Mouse (Mus musculus) MEL (cell line): ENCODE results near the gene Treh. TPM values are rescaled to one million over a fixed set of nuclear protein-coding genes. Genes with fewer than 3 reads are reported as not detected.

Source experiments
- DNase-seq: peaks from one replicate; pipeline ENCODE4 v3.0.0; 2011; ENCODE audit warnings: low read depth, low spot score
- H3K27ac ChIP-seq: 2 replicates; pipeline ENCODE4 v1.5.1; 2012; ENCODE audit warnings: low read depth, mild to moderate bottlenecking, control low read depth, low read length, moderate library complexity; ENCODE audit not compliant: control insufficient read depth
- H3K27me3 ChIP-seq, 2 experiments: fragments of 150-350 bp in 1 of 2; sonication (generic) in 1 of 2; 2 replicates each; pipeline ENCODE4 v1.6.1; 2012; ENCODE audit warnings: low read length in 2 of 2, mild to moderate bottlenecking in 2 of 2, improper control_type of control experiment in 1 of 2, moderate library complexity in 1 of 2; ENCODE audit not compliant: insufficient read depth in 2 of 2, control insufficient read depth in 1 of 2
- H3K36me3 ChIP-seq, 2 experiments: 2 replicates each; pipeline ENCODE4 v1.6.1; 2012 to 2014; ENCODE audit warnings: low read length in 2 of 2, improper control_type of control experiment in 1 of 2, inconsistent platforms in 1 of 2, mild to moderate bottlenecking in 1 of 2; ENCODE audit not compliant: insufficient read depth in 2 of 2, control insufficient read depth in 1 of 2
- H3K4me1 ChIP-seq, 2 experiments: fragments of 150-350 bp in 1 of 2; sonication (generic) in 1 of 2; 2 replicates each; pipeline ENCODE4 v1.6.1; 2012; ENCODE audit warnings: low read length in 2 of 2, improper control_type of control experiment in 1 of 2, mild to moderate bottlenecking in 1 of 2; ENCODE audit not compliant: insufficient read depth in 2 of 2, control insufficient read depth in 1 of 2
- H3K4me3 ChIP-seq, 2 experiments: fragments of 150-350 bp in 1 of 2; sonication (generic) in 1 of 2; 2 replicates each; pipeline ENCODE4 v1.5.1; 2012; ENCODE audit warnings: low read depth in 2 of 2, low read length in 2 of 2, mild to moderate bottlenecking in 2 of 2, moderate library complexity in 2 of 2, control low read depth in 1 of 2, improper control_type of control experiment in 1 of 2; ENCODE audit not compliant: control insufficient read depth in 1 of 2, insufficient read depth in 1 of 2
- H3K79me2 ChIP-seq: 2 replicates; pipeline ENCODE4 v1.6.1; 2012; ENCODE audit warnings: mild to moderate bottlenecking, low read length, moderate library complexity; ENCODE audit not compliant: control insufficient read depth, poor library complexity, insufficient read depth
- H3K9ac ChIP-seq: 2 replicates; pipeline ENCODE4 v1.6.1; 2012; ENCODE audit warnings: low read depth, mild to moderate bottlenecking, control low read depth, low read length, moderate library complexity; ENCODE audit not compliant: control insufficient read depth, poor library complexity, severe bottlenecking
- H3K9me3 ChIP-seq: fragments of 150-350 bp; sonication (generic); replicated peaks from 2 replicates; pipeline ENCODE4 v1.6.1; 2012; ENCODE audit warnings: mild to moderate bottlenecking, low read length, improper control_type of control experiment, moderate library complexity; ENCODE audit not compliant: insufficient read depth
- BHLHE40 ChIP-seq: IDR thresholded peaks from 2 replicates; pipeline ENCODE4 v1.6.1; 2012; ENCODE audit warnings: low read depth, mild to moderate bottlenecking, inconsistent platforms, low read length, improper control_type of control experiment, borderline replicate concordance
- CHD2 ChIP-seq: IDR thresholded peaks from 2 replicates; pipeline ENCODE4 v1.6.1; 2011; ENCODE audit warnings: low read length, improper control_type of control experiment
- ELF1 ChIP-seq: IDR thresholded peaks from 2 replicates; pipeline ENCODE4 v1.6.1; 2014; ENCODE audit warnings: low read depth, mild to moderate bottlenecking, inconsistent platforms, low read length, improper control_type of control experiment, moderate library complexity
- EP300 ChIP-seq, 2 experiments: IDR thresholded peaks; 2 replicates each; pipeline ENCODE4 v1.6.1; 2011; ENCODE audit warnings: improper control_type of control experiment in 2 of 2, low read length in 2 of 2, low read depth in 1 of 2, mild to moderate bottlenecking in 1 of 2
- ETS1 ChIP-seq: IDR thresholded peaks from 2 replicates; pipeline ENCODE4 v1.6.1; 2012; ENCODE audit warnings: low read depth, mild to moderate bottlenecking, inconsistent platforms, low read length, improper control_type of control experiment, moderate library complexity
- GABPA ChIP-seq: IDR thresholded peaks from 2 replicates; pipeline ENCODE4 v1.6.1; 2012; ENCODE audit warnings: low read depth, mild to moderate bottlenecking, inconsistent platforms, low read length, improper control_type of control experiment, moderate library complexity
- GATA1 ChIP-seq: IDR thresholded peaks from 2 replicates; pipeline ENCODE4 v1.6.1; 2011; ENCODE audit warnings: low read depth, low read length, improper control_type of control experiment
- HCFC1 ChIP-seq: IDR thresholded peaks from 2 replicates; pipeline ENCODE4 v1.6.1; 2012; ENCODE audit warnings: low read depth, mild to moderate bottlenecking, inconsistent platforms, low read length, improper control_type of control experiment, moderate library complexity
- KAT2A ChIP-seq: conservative IDR thresholded peaks from 2 replicates; pipeline ENCODE4 v1.6.1; 2012; ENCODE audit warnings: low read depth, low read length, improper control_type of control experiment, inconsistent platforms
- MAZ ChIP-seq: IDR thresholded peaks from 2 replicates; pipeline ENCODE4 v1.6.1; 2012; ENCODE audit warnings: low read depth, mild to moderate bottlenecking, inconsistent platforms, low read length, improper control_type of control experiment
- MYB ChIP-seq: IDR thresholded peaks from 2 replicates; pipeline ENCODE4 v1.6.1; 2011; ENCODE audit warnings: mild to moderate bottlenecking, low read depth, low read length, improper control_type of control experiment
- MYC ChIP-seq: IDR thresholded peaks from 2 replicates; pipeline ENCODE4 v1.6.1; 2011; ENCODE audit warnings: low read depth, mild to moderate bottlenecking, low read length, improper control_type of control experiment, moderate library complexity
- NELFE ChIP-seq: IDR thresholded peaks from 2 replicates; pipeline ENCODE4 v1.6.1; 2011; ENCODE audit warnings: low read depth, low read length, improper control_type of control experiment
- NRF1 ChIP-seq: IDR thresholded peaks from 2 replicates; pipeline ENCODE4 v1.6.1; 2014; ENCODE audit warnings: low read depth, mild to moderate bottlenecking, inconsistent platforms, low read length, improper control_type of control experiment, moderate library complexity; ENCODE audit not compliant: poor library complexity, insufficient read depth, severe bottlenecking
- POLR2AphosphoS5 ChIP-seq: IDR thresholded peaks from 2 replicates; pipeline ENCODE4 v1.6.1; 2012; ENCODE audit warnings: low read depth, borderline replicate concordance, mild to moderate bottlenecking, inconsistent platforms, low read length, moderate library complexity, mixed read lengths
- RAD21 ChIP-seq: IDR thresholded peaks from 2 replicates; pipeline ENCODE4 v1.6.1; 2011; ENCODE audit warnings: mild to moderate bottlenecking, low read depth, low read length, improper control_type of control experiment
- RCOR1 ChIP-seq: IDR thresholded peaks from 2 replicates; pipeline ENCODE4 v1.6.1; 2012; ENCODE audit warnings: low read depth, mild to moderate bottlenecking, inconsistent platforms, low read length, improper control_type of control experiment
- SIN3A ChIP-seq: IDR thresholded peaks from 2 replicates; pipeline ENCODE4 v1.6.1; 2012; ENCODE audit warnings: low read length, improper control_type of control experiment, inconsistent platforms
- SMC3 ChIP-seq: IDR thresholded peaks from 2 replicates; pipeline ENCODE4 v1.6.1; 2011; ENCODE audit warnings: low read depth, low read length, improper control_type of control experiment
- TAL1 ChIP-seq: IDR thresholded peaks from 2 replicates; pipeline ENCODE4 v1.6.1; 2012; ENCODE audit warnings: mild to moderate bottlenecking, inconsistent platforms, low read length, moderate library complexity, mixed read lengths
- TBP ChIP-seq: IDR thresholded peaks from 2 replicates; pipeline ENCODE4 v1.8.0; 2011; ENCODE audit warnings: low read depth, low read length, improper control_type of control experiment
- TCF12 ChIP-seq: IDR thresholded peaks from 2 replicates; pipeline ENCODE4 v1.6.1; 2014; ENCODE audit warnings: low read depth, mild to moderate bottlenecking, inconsistent platforms, low read length, improper control_type of control experiment, moderate library complexity
- USF2 ChIP-seq, 2 experiments: IDR thresholded peaks; 2 replicates each; pipeline ENCODE4 v1.6.1; 2011 to 2012; ENCODE audit warnings: improper control_type of control experiment in 2 of 2, low read length in 2 of 2, borderline replicate concordance in 1 of 2, inconsistent platforms in 1 of 2, low read depth in 1 of 2, mild to moderate bottlenecking in 1 of 2; ENCODE audit not compliant: insufficient read depth in 1 of 2
- ZKSCAN1 ChIP-seq: IDR thresholded peaks from 2 replicates; pipeline ENCODE4 v1.6.1; 2012; ENCODE audit warnings: low read depth, mild to moderate bottlenecking, inconsistent platforms, low read length, improper control_type of control experiment, moderate library complexity
- ZMIZ1 ChIP-seq: IDR thresholded peaks from 2 replicates; pipeline ENCODE4 v1.6.1; 2012; ENCODE audit warnings: low read depth, mild to moderate bottlenecking, inconsistent platforms, low read length, improper control_type of control experiment, moderate library complexity
- polyA plus RNA-seq, 2 experiments: library from polyadenylated mRNA; stranded (reverse) in 1 of 2; unstranded in 1 of 2; fragments of >175 nt in 1 of 2; fragments of >200 nt in 1 of 2; gene quantifications; 2 replicates each; pipeline versions ENCODE4 v1.2.1 to v1.2.4; 2012; ENCODE audit warnings: low replicate concordance in 2 of 2, low read depth in 1 of 2; ENCODE audit not compliant: insufficient read length in 2 of 2, insufficient read depth in 1 of 2, missing spikeins in 1 of 2
- total RNA-seq: library from RNA; depleted of rRNA; stranded (reverse); fragments of 300-350 nt; gene quantifications from 2 replicates; pipeline ENCODE4 v1.2.3, GENCODE M21; 2012

Gene Treh
- total and polyA plus RNA-seq, 3 experiments = not detected

GRCm38 (mm10) chr9:44715705-44716362 is 42.8 kb downstream of the Treh start:
- Histone ChIP-seq H3K79me2 (no peaks in the 10 kb centered on the region), H3K27ac (no peak overlapping the region), H3K4me1 (peaks cover 36 to 42% of the 10 kb centered on the region in 2 experiments), H3K9me3 (no peaks in the 10 kb centered on the region), H3K4me3 (no peak overlapping the region), H3K27me3 (no peaks in the 10 kb centered on the region), H3K36me3 (peaks cover 0 to 29% of the 10 kb centered on the region in 2 experiments; a peak in 2 of 4 replicates), H3K9ac (no peak overlapping the region)
- no peak for TF ChIP-seq GABPA
- no peak for TF ChIP-seq RCOR1
- no peak for TF ChIP-seq ZMIZ1
- no peak for TF ChIP-seq MAZ
- TF ChIP-seq NRF1 = no peak
- TF ChIP-seq POLR2AphosphoS5 = no peak
- TF ChIP-seq HCFC1 = no peak
- TF ChIP-seq BHLHE40 = no peak
- TF ChIP-seq NELFE = no peak
- no peak for TF ChIP-seq GATA1
- no peak for TF ChIP-seq RAD21
- no peak for TF ChIP-seq EP300 (IDR thresholded peaks at IDR 0.05; ENCODE audit: low read depth in 1 of 2, low read length in 2 of 2)
- TF ChIP-seq MYC = no peak
- TF ChIP-seq TAL1 = no peak
- no peak for DNase-seq

- H3K4me1 ChIP-seq = peaks cover 36 to 47% of the 10 kb centered on the region in 2 experiments
- no peak overlapping the region for H3K9ac ChIP-seq
- DNase-seq = peak; percentile 82
- peak overlapping the region in 1 of 2 experiments; percentile 19; a peak in 1 of 4 replicates for H3K4me3 ChIP-seq
- no peaks in the 10 kb centered on the region for H3K9me3 ChIP-seq
- peak overlapping the region; percentile 38 for H3K27ac ChIP-seq
- peaks cover 0 to 29% of the 10 kb centered on the region in 2 experiments; a peak in 2 of 4 replicates for H3K36me3 ChIP-seq
- TF ChIP-seq ETS1 (peak; percentile 33; the same call in 1 of the 2 replicates), TBP (no peak), RCOR1 (peak; percentile 19; the same call in 1 of the 2 replicates), TCF12 (peak; percentile 58), MYB (0 out of 2 replicates have a peak, but pooled peaks have one; percentile 14), GATA1 (peak; percentile 82), ELF1 (0 out of 2 replicates have a peak, but pooled peaks have one; percentile 7), USF2 (IDR thresholded peaks at IDR 0.05; ENCODE audit: borderline replicate concordance in 1 of 2, insufficient read depth in 1 of 2, low read depth in 1 of 2, low read length in 2 of 2) (no peak), KAT2A (no peak), ZKSCAN1 (0 out of 2 replicates have a peak, but pooled peaks have one; percentile 10), SMC3 (no peak), SIN3A (0 out of 2 replicates have a peak, but pooled peaks have one; percentile 27), EP300 (IDR thresholded peaks at IDR 0.05; ENCODE audit: low read depth in 1 of 2, low read length in 2 of 2) (peak; percentile 57 to 65; a peak in 3 of 4 replicates), BHLHE40 (peak; percentile 51; the same call in 1 of the 2 replicates), CHD2 (peak; percentile 69), GABPA (no peak), HCFC1 (0 out of 2 replicates have a peak, but pooled peaks have one; percentile 37), MAZ (0 out of 2 replicates have a peak, but pooled peaks have one; percentile 25)
- TF ChIP-seq, all 39 proteins: peak for 13
- H3K79me2 ChIP-seq = no peaks in the 10 kb centered on the region; the same call in 1 of the 2 replicates
- no peaks in the 10 kb centered on the region for H3K27me3 ChIP-seq
Measured at GRCm38 (mm10) chr9:44716997-44717821, 44.2 kb downstream of the Treh start.
